Mouse (Mus musculus): ENCODE data around the gene Asb3. TPM values are rescaled to one million over a fixed set of nuclear protein-coding genes. Genes with fewer than 3 reads are reported as not detected.
A peak's percentile ranks its signal among the peaks of the same experiment; 100 is the strongest.
"Not testable (repeated sequence)": the region's sequence is repeated elsewhere in the genome, so short reads cannot be mapped to it uniquely, and the experiment has no call there.

The Asb3 gene
- polyA plus RNA-seq, 1 experiment from 2014 or later: 21.9 TPM

- H3K4me3 ChIP-seq (ENCODE audit: low read depth, low read length): peak within 1 kb of the TSS; percentile 79
- H3K27ac ChIP-seq (ENCODE audit: low read depth, low read length): peak within 1 kb of the TSS; percentile 60; the same call in 1 of the 2 replicates
- peak within 1 kb of the TSS; percentile 85 for H3K9ac ChIP-seq (ENCODE audit: low read depth, low read length)
- no peaks in the 10 kb centered on the region for H3K9me3 ChIP-seq (replicated peaks; ENCODE audit: control insufficient read depth, low read length)
- H3K4me2 ChIP-seq: peak within 1 kb of the TSS; percentile 82
- WGBS (ENCODE audit: insufficient replicate concordance): under 1% methylated on average over 22 of the region's 22 CpGs
- no peaks in the 10 kb centered on the region for H3K27me3 ChIP-seq (ENCODE audit: control insufficient read depth, insufficient read depth, low read length)
- H3K36me3 ChIP-seq (ENCODE audit: control insufficient read depth, insufficient read depth, low read length): no peaks in the 10 kb centered on the region
- H3K4me1 ChIP-seq (ENCODE audit: control insufficient read depth, insufficient read depth, low read length): peaks cover 5% of the 10 kb centered on the region; the same call in 1 of the 2 replicates
- peak; percentile 96 for ATAC-seq (replicated peaks; ENCODE audit: insufficient number of reproducible peaks, low FRiP score, low TSS enrichment)
Observed at GRCm38 (mm10) chr11:30985877-30986624, 100.8 kb downstream of the Asb3 start, which contains the start of gene Chac2. Gene Chac2 (minus strand): TSS chr11:30986350.

DNA sequence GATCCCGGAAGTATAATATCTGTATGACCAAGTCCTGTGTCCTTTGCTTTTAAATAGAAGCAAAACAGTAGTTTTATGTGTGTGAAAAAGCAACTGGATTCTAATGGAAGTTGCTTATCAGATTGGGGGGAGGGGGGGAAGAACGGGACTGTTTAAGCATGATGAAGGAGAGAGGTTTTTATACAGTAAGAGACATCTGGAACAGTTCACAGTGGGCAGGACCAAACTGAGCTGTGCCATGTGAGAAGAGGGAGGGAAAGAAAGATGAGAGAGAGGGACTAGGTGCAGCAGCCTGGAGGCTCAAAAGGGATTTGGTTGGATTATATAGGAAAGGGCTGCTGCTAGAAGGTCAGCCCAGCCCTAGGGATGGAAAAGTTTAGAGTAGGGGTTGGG is 101.4 kb downstream of the Asb3 start:
- Histone ChIP-seq H3K27ac (ENCODE audit: low read depth, low read length) (peak overlapping the region; percentile 18; the same call in 1 of the 2 replicates), H3K36me3 (ENCODE audit: control insufficient read depth, insufficient read depth, low read length) (no peaks in the 10 kb centered on the region)
- WGBS (ENCODE audit: insufficient replicate concordance): 5% methylated on average over 2 of the region's 2 CpGs

DNA sequence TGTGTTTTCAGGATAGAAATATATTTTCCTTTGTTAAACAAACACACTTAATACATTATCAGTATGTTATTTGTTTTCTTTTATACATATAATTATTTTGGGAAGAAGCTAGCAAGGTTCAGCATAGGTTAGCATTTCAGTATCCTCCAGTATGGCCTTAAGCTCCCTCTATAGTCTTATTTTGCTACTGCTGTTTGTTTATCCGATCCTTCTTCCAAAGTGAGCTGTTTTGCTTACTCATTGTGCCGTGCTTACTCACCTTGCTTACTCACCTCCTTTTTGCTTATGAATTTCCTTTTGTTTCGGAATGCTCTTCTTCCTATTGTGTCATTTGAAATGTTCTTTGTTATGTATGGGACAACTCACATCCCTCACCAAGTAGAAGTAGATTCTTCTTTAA is 111.5 kb downstream of the Asb3 start:
- H3K4me1 ChIP-seq (ENCODE audit: control insufficient read depth, insufficient read depth, low read length): no peaks in the 10 kb centered on the region
- no peaks in the 10 kb centered on the region for H3K27me3 ChIP-seq (ENCODE audit: control insufficient read depth, insufficient read depth, low read length)
- ATAC-seq (replicated peaks; ENCODE audit: insufficient number of reproducible peaks, low FRiP score, low TSS enrichment): peak; percentile 82
- H3K27ac ChIP-seq (ENCODE audit: low read depth, low read length): no peak overlapping the region
- no peak overlapping the region for H3K9ac ChIP-seq (ENCODE audit: low read depth, low read length)
- no peaks in the 10 kb centered on the region for H3K36me3 ChIP-seq (ENCODE audit: control insufficient read depth, insufficient read depth, low read length)
- no peak overlapping the region for H3K4me3 ChIP-seq (ENCODE audit: low read depth, low read length)
- no peaks in the 10 kb centered on the region for H3K9me3 ChIP-seq (replicated peaks; ENCODE audit: control insufficient read depth, low read length)
- 85% methylated on average over 3 of the region's 3 CpGs for WGBS (ENCODE audit: insufficient replicate concordance)
- no peak overlapping the region for H3K4me2 ChIP-seq

More for the DNA sequence above, 101.4 kb downstream of the Asb3 start:
- Histone ChIP-seq H3K27me3 (ENCODE audit: control insufficient read depth, insufficient read depth, low read length) (no peaks in the 10 kb centered on the region), H3K4me1 (ENCODE audit: control insufficient read depth, insufficient read depth, low read length) (peaks cover 5% of the 10 kb centered on the region; the same call in 1 of the 2 replicates), H3K4me3 (ENCODE audit: low read depth, low read length) (peak overlapping the region; percentile 79), H3K9me3 (replicated peaks; ENCODE audit: control insufficient read depth, low read length) (no peaks in the 10 kb centered on the region), H3K9ac (ENCODE audit: low read depth, low read length) (peak overlapping the region; percentile 85), H3K4me2 (peak overlapping the region; percentile 82)
- peak; percentile 75 for ATAC-seq (replicated peaks; ENCODE audit: insufficient number of reproducible peaks, low FRiP score, low TSS enrichment)

DNA sequence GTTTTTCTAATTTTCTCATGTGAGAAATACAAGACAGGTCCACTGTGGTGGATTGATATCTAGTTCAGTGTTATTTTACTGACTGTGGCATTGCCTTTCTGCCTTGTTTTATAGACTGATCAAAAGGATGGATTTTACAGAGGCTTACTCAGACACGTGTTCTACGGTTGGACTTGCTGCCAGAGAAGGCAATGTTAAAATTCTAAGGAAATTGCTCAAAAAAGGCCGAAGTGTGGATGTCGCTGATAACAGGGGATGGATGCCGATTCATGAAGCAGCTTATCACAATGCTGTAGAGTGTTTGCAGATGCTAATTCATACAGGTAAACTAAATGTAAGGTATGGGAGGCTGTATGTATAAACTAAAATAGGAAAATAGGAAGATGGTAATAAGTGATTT is 113.0 kb downstream of the Asb3 start:
- ATAC-seq (replicated peaks; ENCODE audit: insufficient number of reproducible peaks, low FRiP score, low TSS enrichment): no peak
- Histone ChIP-seq H3K4me3 (ENCODE audit: low read depth, low read length) (no peak overlapping the region), H3K36me3 (ENCODE audit: control insufficient read depth, insufficient read depth, low read length) (no peaks in the 10 kb centered on the region)

DNA sequence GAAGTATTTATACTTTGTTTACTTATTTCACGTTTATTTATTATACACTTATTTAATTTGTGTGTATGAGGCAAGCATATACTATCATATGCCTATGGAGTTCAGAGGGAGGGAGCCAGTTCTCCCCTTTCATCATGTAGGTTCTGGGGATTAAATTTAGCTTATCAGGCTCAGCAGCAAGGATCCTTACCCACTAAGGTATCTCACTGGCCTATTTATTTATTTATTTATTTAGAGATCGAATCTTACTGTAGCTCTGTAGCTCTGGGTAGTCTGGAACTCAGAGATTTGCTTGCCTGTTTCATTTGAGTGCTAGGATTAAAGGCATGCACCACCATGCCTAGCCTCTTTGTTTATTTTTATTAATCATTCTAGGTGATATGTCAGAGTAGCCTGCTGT is 113.5 kb downstream of the Asb3 start:
- H3K9ac ChIP-seq (ENCODE audit: low read depth, low read length): no peak overlapping the region
- ATAC-seq (replicated peaks; ENCODE audit: insufficient number of reproducible peaks, low FRiP score, low TSS enrichment): no peak
- H3K4me1 ChIP-seq (ENCODE audit: control insufficient read depth, insufficient read depth, low read length): no peaks in the 10 kb centered on the region
- no peaks in the 10 kb centered on the region for H3K9me3 ChIP-seq (replicated peaks; ENCODE audit: control insufficient read depth, low read length)
- H3K27ac ChIP-seq (ENCODE audit: low read depth, low read length): no peak overlapping the region
- no peaks in the 10 kb centered on the region for H3K27me3 ChIP-seq (ENCODE audit: control insufficient read depth, insufficient read depth, low read length)
- H3K4me2 ChIP-seq: no peak overlapping the region
- H3K4me3 ChIP-seq (ENCODE audit: low read depth, low read length): no peak overlapping the region
- H3K36me3 ChIP-seq (ENCODE audit: control insufficient read depth, insufficient read depth, low read length): no peaks in the 10 kb centered on the region
- WGBS (ENCODE audit: insufficient replicate concordance): 66% methylated on average over 2 of the region's 2 CpGs

More for the DNA sequence above, 113.0 kb downstream of the Asb3 start:
- H3K27me3 ChIP-seq (ENCODE audit: control insufficient read depth, insufficient read depth, low read length): no peaks in the 10 kb centered on the region
- H3K4me2 ChIP-seq: no peak overlapping the region
- H3K4me1 ChIP-seq (ENCODE audit: control insufficient read depth, insufficient read depth, low read length): no peaks in the 10 kb centered on the region
- no peak overlapping the region for H3K9ac ChIP-seq (ENCODE audit: low read depth, low read length)
- no peaks in the 10 kb centered on the region for H3K9me3 ChIP-seq (replicated peaks; ENCODE audit: control insufficient read depth, low read length)
- 80% methylated on average over 5 of the region's 5 CpGs for WGBS (ENCODE audit: insufficient replicate concordance)
- no peak overlapping the region for H3K27ac ChIP-seq (ENCODE audit: low read depth, low read length)

- no peaks in the 10 kb centered on the region for H3K4me1 ChIP-seq (ENCODE audit: control insufficient read depth, insufficient read depth, low read length)
- no peak overlapping the region for H3K9ac ChIP-seq (ENCODE audit: low read depth, low read length)
- no peak overlapping the region for H3K4me2 ChIP-seq
- no peak overlapping the region for H3K4me3 ChIP-seq (ENCODE audit: low read depth, low read length)
- no peak for ATAC-seq (replicated peaks; ENCODE audit: insufficient number of reproducible peaks, low FRiP score, low TSS enrichment)
- H3K36me3 ChIP-seq (ENCODE audit: control insufficient read depth, insufficient read depth, low read length): no peaks in the 10 kb centered on the region
- 75% methylated on average over 2 of the region's 2 CpGs for WGBS (ENCODE audit: insufficient replicate concordance)
- H3K27ac ChIP-seq (ENCODE audit: low read depth, low read length): no peak overlapping the region
- H3K27me3 ChIP-seq (ENCODE audit: control insufficient read depth, insufficient read depth, low read length): no peaks in the 10 kb centered on the region
- no peaks in the 10 kb centered on the region for H3K9me3 ChIP-seq (replicated peaks; ENCODE audit: control insufficient read depth, low read length)
Observed at GRCm38 (mm10) chr11:31000028-31000427, 114.8 kb downstream of the Asb3 start.

DNA sequence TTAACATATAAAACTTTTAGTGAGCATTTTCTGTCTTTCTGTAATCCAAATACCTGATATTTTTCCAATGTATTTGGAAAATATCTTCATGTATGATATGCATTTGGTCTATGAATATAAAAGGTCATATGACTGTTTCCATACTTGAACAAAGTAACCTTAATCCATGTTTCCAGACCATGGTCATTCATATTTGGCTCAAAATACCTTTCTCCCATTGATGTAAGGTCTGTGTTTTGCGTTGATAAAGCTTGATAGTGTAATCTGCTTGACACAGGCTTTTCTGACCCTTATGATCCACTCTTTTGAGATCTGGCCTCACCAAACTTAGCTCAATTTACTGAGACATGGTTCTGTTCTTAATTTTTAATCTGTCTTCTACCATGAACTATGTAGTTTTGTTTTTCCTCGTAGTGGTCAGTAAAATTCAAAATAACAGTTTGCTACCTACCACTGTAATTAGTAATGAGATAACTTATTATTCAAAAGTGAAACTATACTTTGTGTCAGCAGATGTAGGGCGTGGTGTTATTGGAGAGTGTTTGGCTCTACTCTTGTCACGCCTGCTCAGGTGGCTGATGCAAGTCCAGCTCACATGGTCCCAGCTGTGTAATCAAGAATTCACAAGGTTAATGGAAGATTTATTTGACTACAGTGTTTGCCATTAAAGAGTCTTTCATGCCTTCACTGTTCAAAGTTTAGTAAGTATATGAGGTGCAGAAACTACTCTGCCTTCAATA is 116.1 kb downstream of the Asb3 start:
- no peak overlapping the region for H3K27ac ChIP-seq (ENCODE audit: low read depth, low read length)
- peak; percentile 79 for ATAC-seq (replicated peaks; ENCODE audit: insufficient number of reproducible peaks, low FRiP score, low TSS enrichment)
- H3K27me3 ChIP-seq (ENCODE audit: control insufficient read depth, insufficient read depth, low read length): no peaks in the 10 kb centered on the region
- no peaks in the 10 kb centered on the region for H3K4me1 ChIP-seq (ENCODE audit: control insufficient read depth, insufficient read depth, low read length)
- no peak overlapping the region for H3K9ac ChIP-seq (ENCODE audit: low read depth, low read length)
- no peak overlapping the region for H3K4me2 ChIP-seq
- no peaks in the 10 kb centered on the region for H3K9me3 ChIP-seq (replicated peaks; ENCODE audit: control insufficient read depth, low read length)
- no peaks in the 10 kb centered on the region for H3K36me3 ChIP-seq (ENCODE audit: control insufficient read depth, insufficient read depth, low read length)
- no peak overlapping the region for H3K4me3 ChIP-seq (ENCODE audit: low read depth, low read length)
- WGBS (ENCODE audit: insufficient replicate concordance): 76% methylated on average over 4 of the region's 4 CpGs

DNA sequence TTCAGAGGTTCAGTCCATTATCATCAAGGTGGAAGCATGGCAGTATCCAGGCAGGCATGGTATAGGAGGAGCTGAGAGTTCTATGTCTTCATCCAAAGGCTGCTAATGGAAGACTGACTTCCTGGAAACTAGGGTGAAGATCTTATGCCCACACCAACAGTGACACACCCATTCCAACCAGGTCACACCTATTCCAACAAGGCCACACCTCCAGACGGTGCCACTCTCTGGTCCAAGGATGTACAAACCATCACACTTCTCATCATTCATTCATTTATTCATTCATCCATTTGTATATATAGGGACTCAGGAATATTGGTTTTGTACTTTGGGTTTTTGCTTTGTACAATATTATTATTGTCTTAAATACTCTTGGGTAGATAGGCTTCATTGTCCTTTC is 124.5 kb downstream of the Asb3 start:
- not testable (repeated sequence) for H3K27me3 ChIP-seq (ENCODE audit: control insufficient read depth, insufficient read depth, low read length); H3K9me3 ChIP-seq (replicated peaks; ENCODE audit: control insufficient read depth, low read length); H3K4me1 ChIP-seq (ENCODE audit: control insufficient read depth, insufficient read depth, low read length); H3K9ac ChIP-seq (ENCODE audit: low read depth, low read length); H3K4me2 ChIP-seq; H3K4me3 ChIP-seq (ENCODE audit: low read depth, low read length); H3K27ac ChIP-seq (ENCODE audit: low read depth, low read length); ATAC-seq (replicated peaks; ENCODE audit: insufficient number of reproducible peaks, low FRiP score, low TSS enrichment); H3K36me3 ChIP-seq (ENCODE audit: control insufficient read depth, insufficient read depth, low read length)
- WGBS (ENCODE audit: insufficient replicate concordance): 82% methylated on average over 1 of the region's 1 CpGs

Measured in heart, embryonic 11.5 days (tissue).